In genomic region chr2:122374666-122375331, GRCm38 (mm10) we compare ENCODE assay signal across 9 mouse cellular contexts. TPM values are rescaled to one million over a fixed set of nuclear protein-coding genes. Genes with fewer than 3 reads are reported as not detected.
DNase-seq lines count a peak whose midpoint lies in the region; ATAC-seq and TF ChIP-seq lines count a peak whose summit lies in the region.
"Had no signal": no experiment of that assay in that cellular context is flagged by ENCODE, and none has a peak within 500 bp of the region (broad histone marks: within the 10 kb centered on the region; RNA-seq: fewer than 3 reads in every experiment).

No protein-coding gene starts in this region.

- 0 out of 2 replicates have a peak overlapping the region, but pooled peaks have one; percentile 24 for H3K9ac ChIP-seq in kidney, embryonic 15.5 days
- peak overlapping the region; percentile 37; the same call in 1 of the 2 replicates for H3K9ac ChIP-seq in heart, postnatal 0 days (replicated peaks; ENCODE audit: low read depth, low read length)
- peak overlapping the region; percentile 41; the same call in 1 of the 2 replicates for H3K9ac ChIP-seq in midbrain, embryonic 12.5 days (replicated peaks)

- no peak for ATAC-seq in kidney, embryonic 15.5 days (replicated peaks; ENCODE audit: low FRiP score)
- ATAC-seq in heart, postnatal 0 days (ENCODE audit: insufficient read depth, low read depth) = no peak
- no peak for ATAC-seq in midbrain, embryonic 12.5 days (ENCODE audit: low FRiP score, low read depth)
- no peak for ATAC-seq in CD4-positive, CD25-positive, alpha-beta regulatory T cell, adult 4 months

- TF ChIP-seq CTCF in heart, postnatal 0 days (IDR thresholded peaks at IDR 0.05; ENCODE audit: low read depth) = no peak

- peaks cover 12% of the 10 kb centered on the region for H3K27me3 ChIP-seq in kidney, embryonic 15.5 days
- H3K27me3 ChIP-seq in heart, postnatal 0 days (ENCODE audit: control insufficient read depth, insufficient read depth, low read length) = no peaks in the 10 kb centered on the region
- peaks cover 20% of the 10 kb centered on the region for H3K27me3 ChIP-seq in midbrain, embryonic 12.5 days

- DNase-seq in kidney, adult 8-10 months = no peak
- DNase-seq in heart, postnatal 0 days (ENCODE audit: low spot score) = no peak
- no peak for DNase-seq in spleen, postnatal 14 days (ENCODE audit: low spot score in 2 of 2)
- DNase-seq in kidney, adult 18-20 months = no peak

- no peaks in the 10 kb centered on the region for H3K9me3 ChIP-seq in kidney, embryonic 15.5 days (replicated peaks)
- H3K9me3 ChIP-seq in heart, postnatal 0 days (replicated peaks; ENCODE audit: control insufficient read depth, low read length) = no peaks in the 10 kb centered on the region
- H3K9me3 ChIP-seq in midbrain, embryonic 12.5 days = no peaks in the 10 kb centered on the region

- TF ChIP-seq EP300 in heart, postnatal 0 days (IDR thresholded peaks at IDR 0.05; ENCODE audit: low read depth) = no peak

- H3K4me3 ChIP-seq in kidney, embryonic 15.5 days (replicated peaks) = peak overlapping the region; percentile 64
- peak overlapping the region; percentile 66 for H3K4me3 ChIP-seq in brown adipose tissue, adult 24 weeks (ENCODE audit: insufficient read depth, low read depth, low read length)
- H3K4me3 ChIP-seq in heart, postnatal 0 days (ENCODE audit: low read depth, low read length) = peak overlapping the region; percentile 74
- H3K4me3 ChIP-seq in midbrain, embryonic 12.5 days = peak overlapping the region; percentile 61

- peaks cover 14% of the 10 kb centered on the region for H3K4me1 ChIP-seq in kidney, embryonic 15.5 days
- H3K4me1 ChIP-seq in brown adipose tissue, adult 24 weeks (ENCODE audit: control insufficient read depth, insufficient read depth, insufficient read length, low read length) = peaks cover 3% of the 10 kb centered on the region
- 0 out of 2 replicates have a peak, but pooled peaks cover 2% of the 10 kb centered on the region for H3K4me1 ChIP-seq in heart, postnatal 0 days (ENCODE audit: control insufficient read depth, insufficient read depth)
- H3K4me1 ChIP-seq in midbrain, embryonic 12.5 days = peaks cover 8% of the 10 kb centered on the region; the same call in 1 of the 2 replicates

- H3K4me2 ChIP-seq in kidney, embryonic 15.5 days = peak overlapping the region; percentile 91
- peak overlapping the region; percentile 58 for H3K4me2 ChIP-seq in heart, postnatal 0 days (ENCODE audit: low read depth, low read length)
- H3K4me2 ChIP-seq in midbrain, embryonic 12.5 days (replicated peaks) = peak overlapping the region; percentile 44

- 22% methylated on average over 23 of the region's 23 CpGs for WGBS in kidney, embryonic 15.5 days
- 24% methylated on average over 23 of the region's 23 CpGs for WGBS in heart, postnatal 0 days
- 18% methylated on average over 23 of the region's 23 CpGs for WGBS in midbrain, embryonic 12.5 days

- no peaks in the 10 kb centered on the region for H3K36me3 ChIP-seq in kidney, embryonic 15.5 days
- no peaks in the 10 kb centered on the region for H3K36me3 ChIP-seq in heart, postnatal 0 days (replicated peaks; ENCODE audit: control insufficient read depth, insufficient read depth, low read length)
- no peaks in the 10 kb centered on the region for H3K36me3 ChIP-seq in midbrain, embryonic 12.5 days

- no peak overlapping the region for H3K27ac ChIP-seq in kidney, embryonic 15.5 days
- H3K27ac ChIP-seq in brown adipose tissue, adult 24 weeks (replicated peaks; ENCODE audit: low read depth, low read length) = peak overlapping the region; percentile 47; the same call in 1 of the 2 replicates
- no peak overlapping the region for H3K27ac ChIP-seq in heart, postnatal 0 days (ENCODE audit: low read depth)
- no peak overlapping the region for H3K27ac ChIP-seq in midbrain, embryonic 12.5 days (replicated peaks)

RNA-seq across cellular contexts. Expression of gene Shf, which starts 5.8 kb away (rescaled TPM):
- polyA plus RNA-seq in kidney, embryonic 15.5 days (2015; fragmentation: Nextera tagmentation; extraction: Ambion mirVana) = 2.4 and 2.6 TPM in 2 replicates
- 3.1 and 4.5 TPM in 2 replicates for polyA plus RNA-seq in brown adipose tissue, adult 24 weeks (2012; ENCODE audit: insufficient read depth, insufficient read length, missing spikeins)
- 9.1 and 27.0 TPM in 2 replicates for total RNA-seq in heart, postnatal 0 days (2014; rRNA removed; ENCODE audit: low replicate concordance)
- polyA plus RNA-seq in heart, postnatal 0 days (2015; fragmentation: Nextera tagmentation; extraction: Ambion mirVana) = 1.1 and 1.3 TPM in 2 replicates
- 9.2 TPM in 2 replicates for polyA plus RNA-seq in midbrain, embryonic 12.5 days (2016; fragmentation: Nextera tagmentation; extraction: Ambion mirVana)
- polyA plus RNA-seq in CD4-positive, CD25-positive, alpha-beta regulatory T cell, adult 4 months (2017; shearing (Covaris generic)) = under 1 TPM in 1 of 2 experiments, not detected in 1; 0.42 TPM

RNA-seq across cellular contexts. Expression of gene Slc28a2, which starts 51.5 kb away (rescaled TPM):
- polyA plus RNA-seq in kidney, embryonic 15.5 days (2015; fragmentation: Nextera tagmentation; extraction: Ambion mirVana) = 0.54 and 0.82 TPM in 2 replicates
- polyA plus RNA-seq in brown adipose tissue, adult 24 weeks (2012; ENCODE audit: insufficient read depth, insufficient read length, missing spikeins) = 6.6 and 15.1 TPM in 2 replicates
- total RNA-seq in heart, postnatal 0 days (2014; rRNA removed; ENCODE audit: low replicate concordance) = 5.4 and 5.8 TPM in 2 replicates
- 6.7 and 7.6 TPM in 2 replicates for polyA plus RNA-seq in heart, postnatal 0 days (2015; fragmentation: Nextera tagmentation; extraction: Ambion mirVana)
- polyA plus RNA-seq in midbrain, embryonic 12.5 days (2016; fragmentation: Nextera tagmentation; extraction: Ambion mirVana) = not detected in 2 replicates
- polyA plus RNA-seq in CD4-positive, CD25-positive, alpha-beta regulatory T cell, adult 4 months (2017; shearing (Covaris generic)) = 100 to 1,000 TPM; 153 to 175 TPM
- total RNA-seq: left cerebral cortex, postnatal 25 days had no signal

RNA-seq across cellular contexts. Expression of gene Duox1, which starts 59.3 kb away (rescaled TPM):
- polyA plus RNA-seq in kidney, embryonic 15.5 days (2015; fragmentation: Nextera tagmentation; extraction: Ambion mirVana) = 0.04 TPM in 1 of 2 replicates, not detected in the other
- not detected in 2 replicates for polyA plus RNA-seq in brown adipose tissue, adult 24 weeks (2012; ENCODE audit: insufficient read depth, insufficient read length, missing spikeins)
- not detected in 2 replicates for total RNA-seq in heart, postnatal 0 days (2014; rRNA removed; ENCODE audit: low replicate concordance)
- polyA plus RNA-seq in heart, postnatal 0 days (2015; fragmentation: Nextera tagmentation; extraction: Ambion mirVana) = not detected in 2 replicates
- polyA plus RNA-seq in midbrain, embryonic 12.5 days (2016; fragmentation: Nextera tagmentation; extraction: Ambion mirVana) = 0.12 and 0.18 TPM in 2 replicates
- polyA plus RNA-seq in CD4-positive, CD25-positive, alpha-beta regulatory T cell, adult 4 months (2017; shearing (Covaris generic)) = not detected
